Mouse (Mus musculus): ENCODE data around the gene Slc38a7. TPM values are rescaled to one million over a fixed set of nuclear protein-coding genes. Genes with fewer than 3 reads are reported as not detected.

Slc38a7 gene
- polyA plus RNA-seq, 1 experiment from 2014 or later: 16.0 TPM

DNA sequence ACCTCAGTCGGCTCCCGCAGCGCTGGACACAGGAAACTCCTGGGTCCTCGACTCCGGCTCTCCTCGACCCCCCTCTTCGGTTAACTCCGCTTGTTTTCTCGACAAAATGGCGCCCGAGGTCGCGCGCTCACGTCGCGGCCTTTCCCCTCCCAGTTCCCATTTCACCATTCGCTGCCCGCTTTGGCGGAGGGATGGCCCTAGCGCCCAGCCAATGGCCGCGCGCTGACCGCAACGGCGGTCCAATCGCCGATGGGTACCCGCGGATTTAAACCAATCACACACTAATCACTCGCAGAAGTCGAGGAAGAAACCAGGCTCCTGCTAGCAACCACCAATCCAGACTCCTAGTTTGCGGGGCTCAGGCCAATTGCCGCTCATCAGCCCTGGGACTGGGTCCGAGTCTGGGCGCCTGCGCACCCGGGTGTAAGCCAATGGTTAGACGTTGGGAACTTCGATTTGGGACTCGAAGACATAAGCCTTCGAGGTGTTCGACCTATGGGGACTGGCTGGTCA lies 46.0 kb downstream of the Slc38a7 start, which contains the start of gene Cnot1:
TSS of gene Cnot1 (minus strand) at position 134 of the 513 bp plus-strand sequence.
- Histone ChIP-seq H3K9me3 (ENCODE audit: control insufficient read depth, low read length) (no peaks in the 10 kb centered on the region), H3K27ac (ENCODE audit: low read depth, low read length) (peak within 1 kb of the TSS; percentile 84), H3K4me3 (ENCODE audit: low read depth, low read length) (peak within 1 kb of the TSS; percentile 98), H3K36me3 (ENCODE audit: control insufficient read depth, insufficient read depth, low read length) (no peaks in the 10 kb centered on the region), H3K27me3 (ENCODE audit: control insufficient read depth, insufficient read depth, low read length) (no peaks in the 10 kb centered on the region), H3K4me2 (ENCODE audit: low read depth) (peak within 1 kb of the TSS; percentile 92), H3K9ac (ENCODE audit: low read length) (peak within 1 kb of the TSS; percentile 97), H3K4me1 (ENCODE audit: control insufficient read depth, insufficient read depth, low read length) (peaks cover 11% of the 10 kb centered on the region)
- ATAC-seq (ENCODE audit: insufficient read depth, low FRiP score, low TSS enrichment) (peak; percentile 97), DNase-seq (ENCODE audit: low spot score) (peak; percentile 97)
- 0% methylated on average over 44 of the region's 44 CpGs for WGBS

DNA sequence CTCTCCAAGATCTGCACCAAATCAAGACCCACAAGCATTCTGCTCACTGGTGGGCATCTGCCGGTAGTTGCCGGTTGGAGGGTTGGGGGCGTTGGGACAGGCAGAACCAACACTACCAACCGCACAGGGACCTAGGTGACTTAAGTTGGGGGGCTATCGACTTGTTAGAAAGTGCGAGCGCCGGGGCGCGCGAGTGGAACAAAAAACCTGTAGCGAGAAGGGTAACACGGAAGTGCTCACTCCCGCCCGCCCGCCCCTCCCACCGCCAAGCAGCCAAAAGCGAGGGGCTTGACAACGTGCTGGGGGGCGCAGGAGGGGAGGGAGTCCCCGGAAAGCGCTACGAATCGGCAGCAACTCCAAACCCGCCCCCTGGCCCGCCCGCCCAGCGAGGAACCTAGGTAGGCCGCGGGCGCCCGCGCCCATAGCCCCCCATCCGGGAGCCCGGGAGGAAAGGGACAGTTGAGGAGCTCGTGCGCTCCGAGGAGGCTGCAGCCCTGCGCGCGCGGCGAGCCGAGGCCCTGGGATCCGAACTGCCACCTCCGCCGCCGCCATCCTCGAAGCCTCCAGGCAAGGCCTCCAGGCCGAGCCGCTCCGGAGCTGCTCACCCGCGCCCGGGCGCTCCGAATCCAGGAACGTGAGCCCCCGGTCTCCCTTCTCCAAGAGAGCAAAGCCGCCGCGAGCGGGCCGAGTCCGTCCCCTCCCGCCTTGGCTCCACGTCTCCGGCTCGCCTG lies 46.7 kb downstream of the Slc38a7 start:
- H3K27me3 ChIP-seq (ENCODE audit: control insufficient read depth, insufficient read depth, low read length): no peaks in the 10 kb centered on the region
- peak overlapping the region; percentile 98 for H3K4me3 ChIP-seq (ENCODE audit: low read depth, low read length)
- peak overlapping the region; percentile 81 for H3K27ac ChIP-seq (ENCODE audit: low read depth, low read length)
- peak overlapping the region; percentile 92 for H3K4me2 ChIP-seq (ENCODE audit: low read depth)
- peak; percentile 41 for DNase-seq (ENCODE audit: low spot score)
- no peaks in the 10 kb centered on the region for H3K36me3 ChIP-seq (ENCODE audit: control insufficient read depth, insufficient read depth, low read length)
- peak; percentile 13 for ATAC-seq (ENCODE audit: insufficient read depth, low FRiP score, low TSS enrichment)
- peaks cover 11% of the 10 kb centered on the region for H3K4me1 ChIP-seq (ENCODE audit: control insufficient read depth, insufficient read depth, low read length)
- peak overlapping the region; percentile 97 for H3K9ac ChIP-seq (ENCODE audit: low read length)
- WGBS: under 1% methylated on average over 52 of the region's 69 CpGs
- H3K9me3 ChIP-seq (ENCODE audit: control insufficient read depth, low read length): no peaks in the 10 kb centered on the region

DNA sequence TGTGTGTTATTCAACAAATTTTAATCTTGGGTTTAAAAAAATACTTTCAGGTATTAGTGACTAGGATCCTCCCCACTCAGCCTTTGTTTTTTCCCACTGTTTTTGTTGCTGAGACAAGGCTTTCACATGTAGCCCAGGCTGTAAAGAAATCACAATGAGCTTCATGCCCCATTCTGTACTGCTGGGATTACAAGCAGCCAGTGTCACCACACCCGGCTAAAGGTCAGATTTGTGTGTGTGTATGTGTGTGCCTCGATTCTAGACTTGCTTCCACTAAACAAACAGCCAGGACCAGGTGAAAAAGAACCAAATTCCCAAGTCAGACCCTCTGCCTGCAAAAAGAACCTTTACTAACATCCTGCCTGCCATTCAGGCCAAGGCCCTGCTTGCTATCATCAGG lies 47.9 kb downstream of the Slc38a7 start:
- peaks cover 11% of the 10 kb centered on the region for H3K4me1 ChIP-seq (ENCODE audit: control insufficient read depth, insufficient read depth, low read length)
- 73% methylated on average over 2 of the region's 2 CpGs for WGBS
- no peaks in the 10 kb centered on the region for H3K27me3 ChIP-seq (ENCODE audit: control insufficient read depth, insufficient read depth, low read length)
- ATAC-seq (ENCODE audit: insufficient read depth, low FRiP score, low TSS enrichment) (no peak), DNase-seq (ENCODE audit: low spot score) (no peak)
- H3K4me3 ChIP-seq (ENCODE audit: low read depth, low read length): peak overlapping the region; percentile 98
- peak overlapping the region; percentile 92 for H3K4me2 ChIP-seq (ENCODE audit: low read depth)
- H3K27ac ChIP-seq (ENCODE audit: low read depth, low read length): no peak overlapping the region
- no peaks in the 10 kb centered on the region for H3K36me3 ChIP-seq (ENCODE audit: control insufficient read depth, insufficient read depth, low read length)
- H3K9ac ChIP-seq (ENCODE audit: low read length): peak overlapping the region; percentile 97
- H3K9me3 ChIP-seq (ENCODE audit: control insufficient read depth, low read length): no peaks in the 10 kb centered on the region

DNA sequence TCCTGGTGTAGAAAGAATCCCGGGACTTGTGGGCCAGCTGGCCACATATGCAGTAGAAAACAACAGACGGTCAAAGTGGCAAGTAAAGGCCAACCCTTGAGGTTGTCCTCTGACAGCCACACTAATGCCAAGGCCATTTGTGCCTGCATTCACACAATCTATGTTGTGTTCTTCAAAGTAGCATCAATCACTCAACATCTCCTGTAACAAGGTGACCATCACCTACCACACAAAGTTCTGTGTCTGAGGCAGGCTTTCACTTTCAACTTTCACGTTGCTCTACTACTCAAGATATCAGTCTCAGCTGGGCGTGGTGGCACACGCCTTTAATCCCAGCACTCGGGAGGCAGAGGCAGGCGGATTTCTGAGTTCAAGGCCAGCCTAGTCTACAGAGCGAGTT lies 51.1 kb downstream of the Slc38a7 start:
- H3K27ac ChIP-seq (ENCODE audit: low read depth, low read length): no peak overlapping the region
- no peak for ATAC-seq (ENCODE audit: insufficient read depth, low FRiP score, low TSS enrichment)
- H3K36me3 ChIP-seq (ENCODE audit: control insufficient read depth, insufficient read depth, low read length): no peaks in the 10 kb centered on the region
- no peak overlapping the region for H3K9ac ChIP-seq (ENCODE audit: low read length)
- H3K9me3 ChIP-seq (ENCODE audit: control insufficient read depth, low read length): no peaks in the 10 kb centered on the region
- WGBS: 92% methylated on average over 8 of the region's 8 CpGs
- H3K27me3 ChIP-seq (ENCODE audit: control insufficient read depth, insufficient read depth, low read length): no peaks in the 10 kb centered on the region
- H3K4me1 ChIP-seq (ENCODE audit: control insufficient read depth, insufficient read depth, low read length): peaks cover 11% of the 10 kb centered on the region
- H3K4me3 ChIP-seq (ENCODE audit: low read depth, low read length): no peak overlapping the region
- no peak overlapping the region for H3K4me2 ChIP-seq (ENCODE audit: low read depth)
- no peak for DNase-seq (ENCODE audit: low spot score)

DNA sequence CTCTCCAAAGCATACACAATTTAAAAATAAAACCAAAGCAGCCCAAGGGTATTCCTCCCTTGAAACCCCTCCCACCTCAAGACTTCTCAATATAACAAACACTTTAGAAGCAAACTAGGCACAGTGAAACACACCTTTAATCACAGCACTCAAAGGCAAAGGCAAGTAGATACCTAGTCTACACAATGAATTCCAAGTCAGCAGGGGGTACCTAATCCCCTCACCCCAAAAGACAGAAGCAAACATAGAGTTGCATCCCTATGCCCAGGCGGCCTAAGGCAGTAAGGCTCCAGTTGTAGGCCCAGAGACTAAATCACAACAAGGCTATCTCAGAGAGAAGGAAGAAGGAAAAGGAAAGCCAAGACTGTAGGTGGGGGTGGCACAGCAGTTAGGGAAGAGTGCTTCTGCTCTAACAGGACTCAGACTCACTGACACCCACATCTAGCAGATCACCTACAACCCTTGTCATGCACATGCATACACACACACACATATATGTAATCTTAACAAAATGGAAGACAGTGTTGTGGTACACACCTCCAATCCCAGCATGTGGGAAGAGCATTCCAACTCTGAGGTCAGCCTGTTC lies 51.8 kb downstream of the Slc38a7 start:
- Histone ChIP-seq H3K27me3 (ENCODE audit: control insufficient read depth, insufficient read depth, low read length) (no peaks in the 10 kb centered on the region), H3K9ac (ENCODE audit: low read length) (no peak overlapping the region), H3K36me3 (ENCODE audit: control insufficient read depth, insufficient read depth, low read length) (no peaks in the 10 kb centered on the region), H3K4me2 (ENCODE audit: low read depth) (no peak overlapping the region), H3K27ac (ENCODE audit: low read depth, low read length) (no peak overlapping the region), H3K9me3 (ENCODE audit: control insufficient read depth, low read length) (no peaks in the 10 kb centered on the region), H3K4me1 (ENCODE audit: control insufficient read depth, insufficient read depth, low read length) (peaks cover 11% of the 10 kb centered on the region), H3K4me3 (ENCODE audit: low read depth, low read length) (no peak overlapping the region)
- ATAC-seq (ENCODE audit: insufficient read depth, low FRiP score, low TSS enrichment) (no peak), DNase-seq (ENCODE audit: low spot score) (no peak)
- 88% methylated on average over 1 of the region's 1 CpGs for WGBS

DNA sequence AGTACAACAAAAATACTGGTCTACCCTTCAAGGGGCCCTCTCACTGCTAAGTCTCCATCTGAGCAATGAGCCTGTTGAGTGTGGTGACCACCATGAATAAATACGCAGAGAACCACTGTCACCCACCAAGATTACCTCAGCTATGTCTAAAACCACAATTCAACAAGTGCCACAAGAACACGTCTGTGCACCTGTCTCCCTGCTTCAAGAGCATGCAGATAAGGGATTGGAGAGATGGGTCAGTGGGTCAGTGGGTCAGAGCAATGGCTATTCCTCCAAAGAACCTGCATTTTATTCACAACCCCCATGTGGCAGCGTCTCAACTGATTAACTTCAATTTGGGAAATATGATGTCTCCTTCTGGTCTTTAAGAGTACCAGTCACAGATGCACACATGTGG lies 53.0 kb downstream of the Slc38a7 start:
- 96% methylated on average over 3 of the region's 3 CpGs for WGBS
- Histone ChIP-seq H3K27ac (ENCODE audit: low read depth, low read length) (no peak overlapping the region), H3K4me3 (ENCODE audit: low read depth, low read length) (no peak overlapping the region), H3K4me1 (ENCODE audit: control insufficient read depth, insufficient read depth, low read length) (peaks cover 2% of the 10 kb centered on the region), H3K4me2 (ENCODE audit: low read depth) (no peak overlapping the region), H3K9me3 (ENCODE audit: control insufficient read depth, low read length) (no peaks in the 10 kb centered on the region), H3K9ac (ENCODE audit: low read length) (no peak overlapping the region), H3K36me3 (ENCODE audit: control insufficient read depth, insufficient read depth, low read length) (no peaks in the 10 kb centered on the region), H3K27me3 (ENCODE audit: control insufficient read depth, insufficient read depth, low read length) (no peaks in the 10 kb centered on the region)
- no peak for ATAC-seq (ENCODE audit: insufficient read depth, low FRiP score, low TSS enrichment)
- no peak for DNase-seq (ENCODE audit: low spot score)

DNA sequence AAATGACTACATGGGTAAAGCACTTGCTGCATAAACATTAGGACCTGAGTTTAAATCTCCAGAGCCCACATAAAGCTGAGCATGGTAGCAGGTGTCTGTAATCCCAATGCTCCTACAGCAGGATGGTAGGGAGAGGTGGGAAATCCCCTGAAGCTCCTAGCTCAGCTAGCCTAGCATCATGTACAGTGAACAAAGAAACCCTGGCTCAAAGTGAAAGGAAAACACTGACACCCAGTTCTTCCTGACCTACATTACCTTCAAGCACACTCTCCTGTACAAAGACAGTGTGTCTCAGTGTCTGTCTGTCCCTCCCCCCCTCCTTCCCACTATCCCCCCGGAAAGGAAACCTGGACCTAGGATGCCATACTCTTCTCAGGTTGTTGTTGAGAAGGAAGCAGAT lies 53.4 kb downstream of the Slc38a7 start:
- H3K4me3 ChIP-seq (ENCODE audit: low read depth, low read length): no peak overlapping the region
- no peak overlapping the region for H3K9ac ChIP-seq (ENCODE audit: low read length)
- no peak overlapping the region for H3K27ac ChIP-seq (ENCODE audit: low read depth, low read length)
- no peaks in the 10 kb centered on the region for H3K27me3 ChIP-seq (ENCODE audit: control insufficient read depth, insufficient read depth, low read length)
- 75% methylated on average over 1 of the region's 1 CpGs for WGBS
- H3K36me3 ChIP-seq (ENCODE audit: control insufficient read depth, insufficient read depth, low read length): no peaks in the 10 kb centered on the region
- no peak for DNase-seq (ENCODE audit: low spot score)
- no peak overlapping the region for H3K4me2 ChIP-seq (ENCODE audit: low read depth)
- no peaks in the 10 kb centered on the region for H3K9me3 ChIP-seq (ENCODE audit: control insufficient read depth, low read length)
- no peak for ATAC-seq (ENCODE audit: insufficient read depth, low FRiP score, low TSS enrichment)
- no peaks in the 10 kb centered on the region; the same call in 1 of the 2 replicates for H3K4me1 ChIP-seq (ENCODE audit: control insufficient read depth, insufficient read depth, low read length)

DNA sequence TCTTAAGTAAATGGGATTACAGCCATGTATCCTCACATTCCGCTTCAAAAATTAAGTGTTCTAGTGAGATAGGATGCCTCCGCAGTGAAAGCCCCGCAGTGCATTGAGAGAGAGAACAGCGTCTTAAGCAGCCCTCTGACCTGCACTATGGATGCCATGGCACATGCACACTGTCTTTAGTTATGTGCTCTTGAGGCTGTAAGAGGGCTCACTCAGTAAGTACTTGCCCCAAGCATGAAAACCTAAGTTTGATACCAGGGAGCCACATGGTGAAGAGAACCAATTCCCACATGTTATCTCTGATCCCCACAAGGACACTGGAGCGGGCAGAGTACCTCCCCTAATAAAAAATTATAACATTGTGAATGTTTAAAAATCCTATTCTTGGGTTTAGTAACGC lies 54.2 kb downstream of the Slc38a7 start:
- WGBS: 98% methylated on average over 6 of the region's 6 CpGs
- Histone ChIP-seq H3K4me1 (ENCODE audit: control insufficient read depth, insufficient read depth, low read length) (no peaks in the 10 kb centered on the region), H3K4me2 (ENCODE audit: low read depth) (no peak overlapping the region), H3K9me3 (ENCODE audit: control insufficient read depth, low read length) (no peaks in the 10 kb centered on the region), H3K9ac (ENCODE audit: low read length) (no peak overlapping the region), H3K4me3 (ENCODE audit: low read depth, low read length) (no peak overlapping the region), H3K27me3 (ENCODE audit: control insufficient read depth, insufficient read depth, low read length) (no peaks in the 10 kb centered on the region), H3K27ac (ENCODE audit: low read depth, low read length) (no peak overlapping the region), H3K36me3 (ENCODE audit: control insufficient read depth, insufficient read depth, low read length) (no peaks in the 10 kb centered on the region)
- no peak for ATAC-seq (ENCODE audit: insufficient read depth, low FRiP score, low TSS enrichment)
- DNase-seq (ENCODE audit: low spot score): no peak

Measured in neural tube, embryonic 11.5 days (tissue).